Mouse (Mus musculus) neural tube, embryonic 14.5 days (tissue): ENCODE results near the gene Eaf2. TPM values are rescaled to one million over a fixed set of nuclear protein-coding genes. Genes with fewer than 3 reads are reported as not detected.

Source experiments
- ATAC-seq: fragments of 200-750 bp; cut with Nextera tagmentation; 2 replicates; pipeline ENCODE4 v1.8.0; 2017; ENCODE audit warnings: low read depth, mild to moderate bottlenecking, moderate TSS enrichment, moderate library complexity
- H3K27ac ChIP-seq: fragments of 300-500 bp; sonication (generic); 2 replicates; pipeline ENCODE4 v1.5.1; 2014; ENCODE audit warnings: low read depth, mild to moderate bottlenecking, control low read depth, low read length, moderate library complexity, mixed read lengths
- H3K27me3 ChIP-seq: fragments of 300-500 bp; sonication (generic); 2 replicates; pipeline ENCODE4 v1.6.1; 2014; ENCODE audit warnings: low read length; ENCODE audit not compliant: control insufficient read depth, insufficient read depth
- H3K36me3 ChIP-seq: fragments of 300-500 bp; sonication (generic); 2 replicates; pipeline ENCODE4 v1.6.1; 2014; ENCODE audit warnings: low read length, mixed read lengths; ENCODE audit not compliant: control insufficient read depth, insufficient read depth
- H3K4me1 ChIP-seq: fragments of 300-500 bp; sonication (generic); 2 replicates; pipeline ENCODE4 v1.6.1; 2014; ENCODE audit warnings: low read length; ENCODE audit not compliant: control insufficient read depth, insufficient read depth
- H3K4me2 ChIP-seq: fragments of 300-500 bp; sonication (generic); 2 replicates; pipeline ENCODE4 v1.6.1; 2014; ENCODE audit warnings: mild to moderate bottlenecking, low read depth, low read length, control low read depth
- H3K4me3 ChIP-seq: fragments of 300-500 bp; sonication (generic); 2 replicates; pipeline ENCODE4 v1.5.1; 2014; ENCODE audit warnings: low read depth, low read length, control low read depth, mixed read lengths
- H3K9ac ChIP-seq: fragments of 300-500 bp; sonication (generic); replicated peaks from 2 replicates; pipeline ENCODE4 v1.6.1; 2014; ENCODE audit warnings: low read depth, mild to moderate bottlenecking, control low read depth, low read length, mixed read lengths
- H3K9me3 ChIP-seq: fragments of 300-500 bp; sonication (generic); 2 replicates; pipeline ENCODE4 v1.6.1; 2016; ENCODE audit warnings: low read length; ENCODE audit not compliant: control insufficient read depth
- WGBS: fragments of 180-500 bp; shearing (Covaris S2); extraction: QIAGEN DNeasy Blood & Tissue Kit; methylation state at CpG from one replicate; pipeline ENCODE4 v1.1.7; 2014; 5-methylcytosine and 5-hydroxymethylcytosine counted together
- polyA plus RNA-seq: library from polyadenylated mRNA; unstranded; fragments of >200 nt; fragmentation: Nextera tagmentation; extraction: Ambion mirVana; gene quantifications from 2 replicates; pipeline ENCODE4 v1.2.1, GENCODE M21; 2014

Eaf2 gene
- polyA plus RNA-seq, 1 experiment from 2014 or later, result 0.39 TPM

DNA sequence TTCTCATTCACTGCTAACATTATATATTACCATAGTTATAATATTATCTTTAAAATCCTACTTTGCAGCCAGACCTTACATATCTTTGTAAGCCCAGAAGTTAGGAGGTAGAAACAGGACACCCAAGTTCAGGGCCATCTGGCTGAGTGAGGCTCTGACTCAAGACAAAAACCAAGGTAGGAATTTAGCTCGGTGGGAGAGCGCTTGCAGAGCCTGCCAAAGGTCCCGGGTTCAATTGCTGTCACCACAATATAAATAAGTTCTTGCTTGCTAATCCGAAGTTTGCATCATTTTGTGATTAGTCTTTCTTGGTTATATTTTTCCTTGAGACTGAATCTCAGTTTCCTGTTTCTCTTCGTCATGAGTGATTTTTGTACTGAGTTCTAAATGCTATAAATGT lies 28.4 kb upstream of the Eaf2 start:
- 91% methylated on average over 5 of the region's 5 CpGs for WGBS
- no peaks in the 10 kb centered on the region for H3K4me1 ChIP-seq
- H3K9ac ChIP-seq, result no peak overlapping the region
- H3K4me3 ChIP-seq, result no peak overlapping the region
- H3K27me3 ChIP-seq, result no peaks in the 10 kb centered on the region
- no peak for ATAC-seq
- peaks cover 36% of the 10 kb centered on the region for H3K36me3 ChIP-seq
- H3K27ac ChIP-seq, result no peak overlapping the region
- no peak overlapping the region for H3K4me2 ChIP-seq
- H3K9me3 ChIP-seq, result no peaks in the 10 kb centered on the region

DNA sequence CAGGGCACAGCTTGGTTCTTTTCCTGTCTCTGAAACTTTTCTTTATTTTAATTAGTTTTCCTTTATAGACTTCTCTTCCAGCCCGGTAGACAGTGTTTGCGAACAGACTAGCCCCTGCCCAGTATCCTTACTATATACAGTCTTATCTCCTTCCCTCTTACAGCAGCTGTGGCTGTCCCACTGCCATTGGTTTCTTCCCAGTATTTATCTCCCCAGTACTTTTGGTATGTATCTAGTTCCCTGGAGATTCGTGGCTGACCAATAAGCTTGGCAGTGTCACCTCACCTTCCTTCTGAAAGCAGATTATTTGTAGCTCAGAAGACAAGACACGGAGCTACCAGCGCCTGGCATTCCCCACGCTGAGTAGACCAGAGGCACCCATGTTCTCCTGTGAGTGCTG lies 21.9 kb upstream of the Eaf2 start:
- Histone ChIP-seq H3K4me2 (no peak overlapping the region), H3K9me3 (no peaks in the 10 kb centered on the region), H3K36me3 (peaks cover 54% of the 10 kb centered on the region), H3K4me1 (no peaks in the 10 kb centered on the region), H3K27ac (no peak overlapping the region), H3K4me3 (no peak overlapping the region), H3K9ac (no peak overlapping the region), H3K27me3 (no peaks in the 10 kb centered on the region)
- no peak for ATAC-seq
- 96% methylated on average over 6 of the region's 6 CpGs for WGBS

DNA sequence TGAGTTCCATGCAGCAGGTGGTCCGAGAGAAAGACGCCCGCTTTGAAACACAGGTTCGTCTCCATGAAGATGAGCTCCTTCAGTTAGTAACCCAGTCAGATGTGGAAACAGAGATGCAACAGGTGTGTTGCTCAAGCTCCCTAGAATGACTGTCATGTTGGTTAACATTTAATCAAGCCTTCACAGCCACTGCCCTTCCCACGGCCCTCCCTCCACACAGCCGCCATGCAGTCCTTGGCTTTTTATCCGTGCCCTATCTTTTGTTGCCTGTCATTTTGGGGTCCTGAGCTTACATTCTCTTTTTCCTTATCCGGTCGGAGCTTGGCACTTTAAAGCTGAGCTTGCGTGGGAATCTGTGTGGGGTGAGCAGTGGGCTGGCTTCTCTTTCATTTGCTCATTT lies 18.5 kb upstream of the Eaf2 start:
- Histone ChIP-seq H3K4me1 (no peaks in the 10 kb centered on the region), H3K27ac (no peak overlapping the region), H3K36me3 (peaks cover 57% of the 10 kb centered on the region), H3K9ac (no peak overlapping the region), H3K4me3 (no peak overlapping the region), H3K4me2 (no peak overlapping the region), H3K27me3 (no peaks in the 10 kb centered on the region), H3K9me3 (no peaks in the 10 kb centered on the region)
- ATAC-seq, result no peak
- WGBS, result 92% methylated on average over 10 of the region's 10 CpGs

DNA sequence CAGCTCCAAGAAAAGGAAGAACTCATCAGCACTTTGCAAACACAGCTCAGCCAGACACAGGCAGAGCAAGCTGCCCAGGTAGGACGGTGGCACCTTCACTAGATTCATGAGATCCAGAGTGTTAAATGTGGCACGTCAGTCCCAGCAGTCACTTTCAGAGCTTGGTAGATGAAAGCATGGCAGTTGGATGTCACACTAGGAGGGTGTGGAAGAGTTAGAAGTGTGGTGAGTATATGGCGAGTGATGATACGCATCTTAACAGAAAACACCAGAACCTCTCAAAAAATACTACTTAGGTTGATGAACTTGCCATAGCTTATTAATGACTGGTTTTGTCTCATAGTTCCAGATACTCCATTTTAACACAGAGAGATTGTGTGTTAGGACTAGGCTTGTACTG lies 16.6 kb upstream of the Eaf2 start:
- H3K9me3 ChIP-seq, result no peaks in the 10 kb centered on the region
- H3K4me2 ChIP-seq, result no peak overlapping the region
- no peak overlapping the region for H3K4me3 ChIP-seq
- peaks cover 55% of the 10 kb centered on the region for H3K36me3 ChIP-seq
- H3K4me1 ChIP-seq, result no peaks in the 10 kb centered on the region
- ATAC-seq, result no peak
- no peak overlapping the region for H3K9ac ChIP-seq
- WGBS, result 96% methylated on average over 4 of the region's 4 CpGs
- H3K27me3 ChIP-seq, result no peaks in the 10 kb centered on the region
- no peak overlapping the region for H3K27ac ChIP-seq

DNA sequence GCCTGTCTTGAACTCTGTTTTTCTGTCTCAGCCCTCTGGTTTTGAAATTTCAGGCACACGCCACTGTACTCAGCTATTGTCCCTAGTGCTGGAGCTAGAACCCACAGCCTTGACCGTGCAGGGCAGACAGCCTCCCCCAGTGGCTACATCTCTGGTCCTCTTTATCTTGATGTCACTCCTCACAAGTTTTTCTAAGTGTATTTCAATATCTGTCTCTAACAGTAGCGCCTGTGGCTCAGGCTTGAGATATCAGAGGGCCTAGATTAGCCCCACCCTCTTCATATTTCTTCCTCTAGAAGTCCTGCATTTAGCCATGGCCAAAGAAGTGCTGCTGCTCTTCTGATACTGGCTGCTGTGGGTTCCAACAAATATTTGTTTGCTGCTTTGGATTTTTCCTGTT lies 15.8 kb upstream of the Eaf2 start:
- WGBS, result 98% methylated on average over 3 of the region's 3 CpGs
- H3K9ac ChIP-seq, result no peak overlapping the region
- ATAC-seq, result no peak
- no peaks in the 10 kb centered on the region for H3K9me3 ChIP-seq
- no peaks in the 10 kb centered on the region for H3K4me1 ChIP-seq
- H3K27ac ChIP-seq, result no peak overlapping the region
- no peak overlapping the region for H3K4me3 ChIP-seq
- H3K4me2 ChIP-seq, result no peak overlapping the region
- no peaks in the 10 kb centered on the region for H3K27me3 ChIP-seq
- peaks cover 49% of the 10 kb centered on the region for H3K36me3 ChIP-seq

DNA sequence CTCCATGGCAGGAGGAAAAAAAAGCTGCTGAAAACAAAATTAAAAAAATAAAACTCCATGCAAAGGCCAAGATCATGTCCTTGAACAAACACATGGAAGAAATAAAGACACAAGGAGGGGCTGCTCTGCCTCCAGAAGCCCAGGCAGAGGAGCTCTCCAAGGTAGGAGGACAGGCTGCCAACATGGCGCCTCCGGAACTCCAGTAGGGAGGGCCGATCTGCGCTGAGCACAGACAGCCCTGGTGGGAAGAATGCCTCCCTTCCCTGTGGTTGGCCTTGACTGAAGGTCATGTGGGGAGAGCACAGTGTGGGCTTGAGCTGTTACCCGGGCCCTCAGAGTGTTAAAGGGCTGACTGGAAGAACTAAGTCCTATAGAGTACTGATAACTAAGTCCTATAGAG lies 12.7 kb upstream of the Eaf2 start:
- H3K27ac ChIP-seq, result no peak overlapping the region
- H3K36me3 ChIP-seq, result peaks cover 32% of the 10 kb centered on the region
- H3K4me3 ChIP-seq, result no peak overlapping the region
- no peaks in the 10 kb centered on the region for H3K9me3 ChIP-seq
- no peak overlapping the region for H3K4me2 ChIP-seq
- no peak for ATAC-seq
- no peak overlapping the region for H3K9ac ChIP-seq
- H3K4me1 ChIP-seq, result peaks cover 3% of the 10 kb centered on the region; the same call in 1 of the 2 replicates
- WGBS, result 80% methylated on average over 5 of the region's 5 CpGs
- no peaks in the 10 kb centered on the region for H3K27me3 ChIP-seq

GRCm38 (mm10) chr16:36885912-36886311 lies 11.1 kb upstream of the Eaf2 start:
- no peaks in the 10 kb centered on the region for H3K9me3 ChIP-seq
- H3K27me3 ChIP-seq, result no peaks in the 10 kb centered on the region
- no peak overlapping the region for H3K9ac ChIP-seq
- H3K4me1 ChIP-seq, result peaks cover 3% of the 10 kb centered on the region; the same call in 1 of the 2 replicates
- no peak overlapping the region for H3K4me3 ChIP-seq
- no peak for ATAC-seq
- H3K4me2 ChIP-seq, result no peak overlapping the region
- H3K36me3 ChIP-seq, result peaks cover 24% of the 10 kb centered on the region
- no peak overlapping the region for H3K27ac ChIP-seq
- WGBS, result 97% methylated on average over 11 of the region's 11 CpGs

GRCm38 (mm10) chr16:36884881-36885280 lies 10.1 kb upstream of the Eaf2 start:
- H3K27ac ChIP-seq, result no peak overlapping the region
- H3K4me2 ChIP-seq, result no peak overlapping the region
- no peaks in the 10 kb centered on the region for H3K9me3 ChIP-seq
- ATAC-seq, result no peak
- H3K4me3 ChIP-seq, result no peak overlapping the region
- peaks cover 21% of the 10 kb centered on the region for H3K36me3 ChIP-seq
- H3K9ac ChIP-seq, result no peak overlapping the region
- peaks cover 3% of the 10 kb centered on the region; the same call in 1 of the 2 replicates for H3K4me1 ChIP-seq
- no peaks in the 10 kb centered on the region for H3K27me3 ChIP-seq
- 83% methylated on average over 4 of the region's 4 CpGs for WGBS

- H3K9me3 ChIP-seq, result no peaks in the 10 kb centered on the region
- H3K4me1 ChIP-seq, result peaks cover 11% of the 10 kb centered on the region; the same call in 1 of the 2 replicates
- H3K27me3 ChIP-seq, result no peaks in the 10 kb centered on the region
- no peak overlapping the region for H3K4me2 ChIP-seq
- 22% methylated on average over 5 of the region's 5 CpGs for WGBS
- no peak overlapping the region for H3K4me3 ChIP-seq
- peaks cover 7% of the 10 kb centered on the region for H3K36me3 ChIP-seq
- H3K9ac ChIP-seq, result no peak overlapping the region
- H3K27ac ChIP-seq, result peak overlapping the region; percentile 46; the same call in 1 of the 2 replicates
- ATAC-seq, result peak; percentile 47; the same call in 1 of the 2 replicates
Observed at GRCm38 (mm10) chr16:36882737-36883343, 8.0 kb upstream of the Eaf2 start.
